Mouse (Mus musculus) CD8-positive naive resting alpha-beta T cell, adult 2 months (primary cell): ENCODE results near the gene Ppp1r12b.

Source experiments
- DNase-seq, 2 experiments: peaks; one replicate each; pipeline ENCODE4 v3.0.0; 2022; ENCODE audit warnings: low read depth in 2 of 2, low spot score in 2 of 2

The Ppp1r12b gene

DNA sequence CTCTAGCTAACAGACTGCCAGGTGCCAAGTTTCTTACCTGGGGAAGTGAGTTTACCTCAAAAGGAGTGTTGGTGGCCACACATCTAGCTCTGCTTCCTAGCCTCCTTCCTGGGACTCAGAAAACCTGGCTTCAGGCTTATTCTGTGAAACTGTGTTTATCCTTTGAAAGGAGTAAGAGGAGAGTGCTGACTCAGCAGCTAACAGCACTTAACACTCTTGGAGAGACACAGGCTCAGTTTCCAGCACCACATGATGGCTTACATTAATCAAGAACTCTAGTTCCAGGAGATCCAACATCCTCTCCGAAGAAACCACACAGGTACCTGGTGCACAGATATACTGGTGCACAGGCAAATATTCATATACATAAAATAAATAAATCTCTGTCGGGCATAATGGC is 12.8 kb downstream of the Ppp1r12b start:
- DNase-seq: no peak

DNA sequence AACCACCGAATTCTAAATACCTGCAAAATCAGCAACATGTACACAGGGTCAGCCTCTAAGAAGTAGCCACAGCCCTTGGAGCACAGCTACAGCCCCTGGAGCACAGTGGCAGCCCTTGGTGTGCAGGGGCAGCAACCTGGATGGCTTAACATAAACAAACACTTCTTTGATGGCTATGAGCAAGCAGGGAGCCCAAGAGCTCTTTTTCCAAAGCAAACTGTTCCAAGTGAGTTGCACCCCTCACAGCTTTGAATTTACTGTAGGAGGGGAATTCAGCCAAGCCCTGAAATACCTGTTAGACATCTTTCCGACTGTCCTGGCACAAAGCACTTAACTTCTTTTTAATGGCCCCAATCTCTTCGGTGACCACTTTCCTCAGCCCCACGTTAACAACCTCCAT is 14.9 kb downstream of the Ppp1r12b start:
- DNase-seq: no peak

GRCm38 (mm10) chr1:134938233-134938632 is 17.5 kb downstream of the Ppp1r12b start:
- no peak for DNase-seq

DNA sequence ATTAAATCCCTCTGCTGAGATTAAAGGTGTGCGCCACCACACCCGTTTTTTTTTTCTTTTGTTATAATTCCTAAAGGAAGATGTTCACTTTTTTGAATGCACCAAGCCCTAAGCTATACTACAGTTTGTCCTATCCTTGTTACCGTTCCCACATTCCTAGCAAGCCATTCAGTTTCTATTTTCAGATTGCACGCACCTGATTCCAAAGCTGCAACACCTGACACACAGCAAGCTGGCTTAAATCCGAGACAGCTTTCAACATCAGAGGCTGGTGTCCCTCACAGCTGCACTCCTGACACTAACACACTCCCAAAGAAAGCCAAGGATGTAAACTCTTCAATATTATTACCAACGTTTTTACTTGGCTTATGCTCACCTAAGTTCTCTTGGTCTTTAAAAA is 19.4 kb downstream of the Ppp1r12b start:
- DNase-seq: no peak

- DNase-seq: no peak
These were observed 23.3 kb downstream of the Ppp1r12b start for GRCm38 (mm10) chr1:134932431-134932830.

GRCm38 (mm10) chr1:134919010-134919409 is 36.7 kb downstream of the Ppp1r12b start:
- DNase-seq: no peak

GRCm38 (mm10) chr1:134915421-134915820 is 40.3 kb downstream of the Ppp1r12b start:
- no peak for DNase-seq

DNA sequence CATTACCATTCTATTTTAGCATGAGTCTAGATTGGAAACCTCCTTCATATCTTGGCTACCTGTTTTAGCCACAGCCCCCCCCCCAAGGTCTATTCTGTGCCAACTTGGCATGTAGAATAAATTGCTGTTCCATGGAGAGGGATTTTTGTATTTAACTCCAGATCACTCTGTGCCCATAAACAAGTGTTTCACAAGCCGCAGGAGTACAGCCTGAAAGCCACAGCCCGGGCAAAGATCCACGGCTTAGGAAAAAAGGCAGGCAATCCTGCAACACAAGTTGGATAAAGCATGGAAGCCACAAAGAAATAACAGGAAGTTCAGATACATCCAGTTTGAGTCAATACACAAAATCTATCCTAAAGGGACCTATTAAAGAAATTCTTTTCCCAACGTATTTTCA is 42.2 kb downstream of the Ppp1r12b start:
- no peak for DNase-seq

GRCm38 (mm10) chr1:134911892-134912291 is 43.9 kb downstream of the Ppp1r12b start:
- no peak for DNase-seq

DNA sequence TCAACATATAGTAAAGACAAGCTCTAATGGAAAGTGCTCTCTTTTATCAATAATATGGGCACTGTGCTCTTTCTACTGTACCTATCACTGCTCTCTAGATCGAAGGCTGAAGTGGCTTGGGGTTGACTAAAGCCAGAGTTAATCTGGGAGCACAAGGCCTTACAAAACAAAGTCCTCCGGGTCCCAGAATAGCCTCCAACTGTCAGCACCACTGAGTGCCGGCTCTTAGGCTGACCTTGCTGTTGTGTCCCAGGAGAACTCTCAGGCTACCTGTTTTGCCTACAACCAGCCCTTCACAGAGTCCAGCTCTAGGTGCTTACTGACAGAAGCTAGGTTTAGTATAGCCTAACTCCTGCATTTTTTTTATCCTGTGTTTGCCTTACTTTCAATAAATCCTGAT is 45.7 kb downstream of the Ppp1r12b start:
- DNase-seq: no peak

- no peak for DNase-seq
These were observed 46.3 kb downstream of the Ppp1r12b start for GRCm38 (mm10) chr1:134909442-134909841.

- DNase-seq: no peak
These were observed 53.6 kb downstream of the Ppp1r12b start for GRCm38 (mm10) chr1:134902051-134902619.

GRCm38 (mm10) chr1:134896008-134896407 is 59.7 kb downstream of the Ppp1r12b start:
- no peak for DNase-seq

DNA sequence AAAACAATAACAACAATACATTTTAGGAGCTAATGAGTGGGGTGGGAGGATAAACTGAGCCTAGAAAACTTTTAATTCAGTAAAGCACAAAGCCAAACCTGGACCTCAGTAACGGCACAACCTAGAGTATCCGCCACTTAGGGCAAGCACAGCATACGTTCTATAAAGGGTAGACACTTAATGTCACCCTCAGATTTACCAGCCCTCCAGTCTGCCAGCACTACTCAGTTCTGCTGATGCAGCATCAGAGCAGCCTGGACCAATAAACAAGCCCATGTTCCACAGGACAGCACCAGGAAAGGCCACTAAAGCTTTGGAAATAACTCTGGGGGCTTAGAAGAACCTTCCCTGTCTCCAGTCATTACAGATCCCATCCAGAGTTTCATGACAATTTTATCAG is 60.9 kb downstream of the Ppp1r12b start:
- DNase-seq: no peak

DNA sequence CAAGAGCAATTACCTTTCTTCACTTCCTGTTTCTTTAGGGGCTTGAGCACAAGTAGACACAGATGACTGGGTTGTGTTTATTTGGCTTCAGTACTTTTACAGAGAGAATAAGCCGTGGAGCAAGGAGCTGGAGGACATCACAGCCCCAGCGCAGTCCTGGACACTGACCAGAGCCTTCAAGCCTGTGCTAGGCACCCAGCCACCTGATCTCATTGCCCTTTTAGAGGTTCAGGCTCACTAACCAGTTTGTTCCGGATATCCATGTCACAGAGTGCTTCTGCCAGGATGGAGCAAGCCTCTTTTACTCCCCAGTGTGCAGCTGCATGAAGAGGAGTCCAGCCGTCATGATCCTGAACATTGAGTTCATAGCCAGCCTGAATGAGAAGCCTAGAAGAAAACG is 63.8 kb downstream of the Ppp1r12b start:
- DNase-seq: no peak

DNA sequence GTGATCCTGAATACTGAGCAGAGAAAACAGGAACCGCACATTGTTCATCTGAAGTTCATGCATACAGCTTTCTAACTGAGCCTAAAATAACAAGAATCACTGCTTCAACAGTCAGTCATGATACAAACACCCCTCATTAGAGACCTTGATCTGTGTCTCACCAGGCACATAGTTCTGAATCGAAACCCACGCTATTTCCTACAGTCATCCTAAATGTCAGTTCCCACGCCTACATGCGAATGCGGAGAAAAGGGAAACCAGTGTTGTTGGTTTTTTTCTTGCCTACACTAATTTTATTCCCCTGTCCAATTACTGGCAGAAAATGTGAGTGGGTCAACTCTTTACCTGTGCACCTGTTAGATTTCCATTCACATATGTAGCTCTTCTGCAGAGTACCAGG is 66.1 kb downstream of the Ppp1r12b start:
- DNase-seq: no peak

DNA sequence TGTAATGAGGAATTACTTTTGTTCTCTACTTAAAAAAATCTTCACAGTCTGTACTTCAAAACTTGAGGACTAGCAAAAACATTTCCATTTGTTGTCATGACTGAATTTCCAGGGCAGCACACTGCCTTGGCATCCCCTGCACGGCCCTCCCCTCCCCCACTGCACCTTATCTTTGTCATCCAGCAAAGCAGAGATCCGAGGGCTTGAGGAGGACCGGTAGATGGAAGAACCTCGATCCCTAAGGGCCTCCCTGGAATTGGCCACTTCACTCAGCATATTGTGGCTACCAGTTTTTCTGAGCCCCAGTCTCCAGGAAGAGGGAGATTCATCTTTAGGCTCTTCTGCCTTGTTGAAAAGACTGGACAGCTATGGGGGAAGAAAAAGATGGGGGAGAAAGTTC is 79.9 kb downstream of the Ppp1r12b start:
- no peak for DNase-seq

DNA sequence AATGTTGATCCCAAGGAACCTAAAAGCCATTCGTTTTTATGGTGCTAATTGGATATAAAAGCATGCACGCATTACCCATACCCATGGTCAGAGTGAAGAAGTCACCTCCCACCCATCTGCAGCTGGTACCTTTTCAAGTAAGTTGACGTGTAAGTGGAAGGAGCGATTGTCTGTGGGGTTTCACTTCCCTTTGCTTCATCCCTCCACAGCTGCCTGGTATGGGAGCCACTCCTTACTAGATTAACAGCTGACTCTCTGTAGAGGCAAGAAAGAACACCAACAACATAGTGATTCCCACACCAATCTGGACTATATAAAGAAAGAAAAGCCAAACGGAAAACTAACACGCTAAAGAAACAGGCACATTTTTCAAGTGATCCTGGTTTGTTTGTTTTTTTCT is 83.1 kb downstream of the Ppp1r12b start:
- no peak for DNase-seq

DNA sequence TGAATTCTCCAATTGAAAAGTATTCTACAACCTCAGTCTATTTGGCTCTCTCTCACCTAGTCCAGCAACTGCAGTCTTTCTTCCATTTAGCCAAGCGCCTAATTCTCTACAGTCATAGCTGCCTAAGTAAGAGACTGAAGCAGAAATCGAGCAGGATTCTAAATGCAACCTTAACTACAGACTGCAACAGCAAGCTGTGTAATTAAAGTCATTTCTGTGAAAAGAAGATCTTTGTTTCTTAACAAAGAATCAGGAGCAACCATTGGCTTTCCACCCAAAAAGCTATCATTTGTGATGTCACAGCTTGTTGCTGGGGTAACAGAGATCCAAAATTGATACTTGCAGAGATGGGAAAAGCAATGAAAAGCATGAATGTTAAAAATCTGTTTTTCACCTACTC is 89.3 kb downstream of the Ppp1r12b start:
- DNase-seq: no peak

DNA sequence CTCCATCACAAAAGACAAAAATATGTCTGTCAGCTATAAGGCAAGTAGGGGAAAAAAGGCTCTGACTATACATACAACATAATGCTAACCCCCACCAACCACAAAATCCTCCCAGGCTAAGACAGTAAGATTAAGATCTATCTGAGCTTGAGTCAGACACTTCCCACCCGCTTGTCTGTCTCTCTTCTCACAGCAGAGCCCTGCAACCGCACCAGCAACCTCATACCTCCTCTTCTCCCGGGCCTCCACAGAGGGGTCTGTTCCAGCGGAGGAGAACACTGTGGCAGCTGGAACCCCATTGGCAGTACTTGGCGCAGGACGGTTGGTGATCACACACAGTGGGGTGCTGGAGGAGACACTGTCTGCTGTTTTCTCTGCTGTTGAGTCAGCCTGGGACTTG is 90.2 kb downstream of the Ppp1r12b start:
- no peak for DNase-seq

GRCm38 (mm10) chr1:134860538-134860937 is 95.2 kb downstream of the Ppp1r12b start:
- DNase-seq: no peak

DNA sequence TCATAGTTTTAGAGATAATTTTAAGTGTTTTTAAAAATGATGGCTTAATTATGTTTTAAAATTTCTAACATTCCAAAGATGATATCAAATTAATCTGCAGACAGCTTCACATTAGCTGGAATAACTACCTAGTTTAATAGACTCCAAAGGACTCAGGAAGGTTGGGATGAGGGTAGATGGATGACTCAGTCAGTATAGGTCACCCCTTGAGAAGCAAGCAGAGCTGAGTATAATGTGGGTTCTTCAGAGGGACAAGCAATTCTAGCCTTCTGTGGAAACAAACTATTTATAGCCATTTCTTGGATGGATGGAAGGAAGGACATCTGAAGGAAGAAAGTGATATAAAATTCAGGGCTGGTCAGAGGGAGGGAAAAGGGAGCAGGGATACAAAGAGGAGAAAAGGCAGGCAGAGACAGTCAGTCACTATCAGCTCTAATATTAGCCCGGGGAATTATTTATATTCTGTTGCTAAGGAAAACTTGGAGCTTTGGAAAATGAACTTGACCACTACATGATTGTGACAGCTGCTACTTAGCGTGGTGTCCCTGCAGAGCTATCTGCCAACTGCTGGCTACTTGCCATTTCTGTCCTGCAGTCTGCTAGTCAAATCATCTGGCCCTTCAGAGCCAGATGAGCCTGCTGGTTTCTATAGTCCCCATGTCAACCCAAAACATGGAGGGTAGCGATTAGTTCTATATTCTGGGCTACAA is 97.2 kb downstream of the Ppp1r12b start:
- DNase-seq: no peak

- DNase-seq: peak; percentile 40 to 66
These were observed 101.3 kb downstream of the Ppp1r12b start for GRCm38 (mm10) chr1:134854325-134854982.
